ENCODE assay signal across 14 mouse cellular contexts in genomic region chr3:85991802-85992156, GRCm38 (mm10). TPM values are rescaled to one million over a fixed set of nuclear protein-coding genes. Genes with fewer than 3 reads are reported as not detected.
A peak's percentile ranks its signal among the peaks of the same experiment; 100 is the strongest.
DNase-seq lines count a peak whose midpoint lies in the region; ATAC-seq lines count a peak whose summit lies in the region.
"Had no signal": no experiment of that assay in that cellular context is flagged by ENCODE, and none has a peak within 500 bp of the region (broad histone marks: within the 10 kb centered on the region; RNA-seq: fewer than 3 reads in every experiment).

No protein-coding gene starts in this region.

- H3K27ac ChIP-seq in kidney, embryonic 16.5 days (ENCODE audit: low read length), result no peak overlapping the region
- peak overlapping the region; percentile 87 for H3K27ac ChIP-seq in liver, embryonic 11.5 days (ENCODE audit: low read depth, low read length)
- H3K27ac ChIP-seq: forebrain, embryonic 12.5 days; lung, embryonic 15.5 days had no signal

- H3K9ac ChIP-seq in kidney, embryonic 16.5 days (replicated peaks; ENCODE audit: low read length), result no peak overlapping the region
- peak overlapping the region; percentile 62 for H3K9ac ChIP-seq in liver, embryonic 11.5 days (ENCODE audit: low read depth, low read length)
- H3K9ac ChIP-seq: forebrain, embryonic 12.5 days; lung, embryonic 15.5 days had no signal

- no peak overlapping the region for H3K4me2 ChIP-seq in kidney, embryonic 16.5 days (replicated peaks; ENCODE audit: low read depth, low read length)
- H3K4me2 ChIP-seq in liver, embryonic 11.5 days, result peak overlapping the region; percentile 53
- H3K4me2 ChIP-seq: forebrain, embryonic 12.5 days; lung, embryonic 15.5 days had no signal

- peaks cover 10% of the 10 kb centered on the region for H3K36me3 ChIP-seq in kidney, embryonic 16.5 days (ENCODE audit: insufficient read depth, low read length)
- H3K36me3 ChIP-seq in liver, embryonic 11.5 days (ENCODE audit: control insufficient read depth, insufficient read depth, low read length), result no peaks in the 10 kb centered on the region
- H3K36me3 ChIP-seq: forebrain, embryonic 12.5 days; lung, embryonic 15.5 days had no signal

- H3K9me3 ChIP-seq in kidney, embryonic 16.5 days (ENCODE audit: low read length), result 0 out of 2 replicates have a peak, but pooled peaks cover 3% of the 10 kb centered on the region
- H3K9me3 ChIP-seq in liver, embryonic 11.5 days (ENCODE audit: control insufficient read depth, low read length), result no peaks in the 10 kb centered on the region
- H3K9me3 ChIP-seq: forebrain, embryonic 12.5 days; lung, embryonic 15.5 days had no signal

- 37% methylated on average over 5 of the region's 5 CpGs for WGBS in kidney, embryonic 16.5 days
- 43% methylated on average over 5 of the region's 5 CpGs for WGBS in liver, embryonic 11.5 days

- ATAC-seq in kidney, embryonic 16.5 days (ENCODE audit: low FRiP score, low TSS enrichment), result peak; percentile 57; the same call in 1 of the 2 replicates
- ATAC-seq in liver, embryonic 11.5 days (replicated peaks; ENCODE audit: low FRiP score), result peak; percentile 87
- no peak for ATAC-seq in activated CD4-positive, CD25-positive, alpha-beta regulatory T cell, adult 4 months
- ATAC-seq: midbrain, embryonic 16.5 days had no signal

- no peaks in the 10 kb centered on the region for H3K4me1 ChIP-seq in kidney, embryonic 16.5 days (ENCODE audit: insufficient read depth, low read length)
- H3K4me1 ChIP-seq in liver, embryonic 11.5 days (replicated peaks; ENCODE audit: control insufficient read depth, insufficient read depth, low read length), result peaks cover 30% of the 10 kb centered on the region

- no peak overlapping the region for H3K4me3 ChIP-seq in kidney, embryonic 16.5 days (ENCODE audit: low read length)
- H3K4me3 ChIP-seq in liver, embryonic 11.5 days (ENCODE audit: low read depth, low read length), result 0 out of 2 replicates have a peak overlapping the region, but pooled peaks have one; percentile 12
- H3K4me3 ChIP-seq: forebrain, embryonic 12.5 days; lung, embryonic 15.5 days had no signal

- DNase-seq in kidney, postnatal 14 days, result no peak
- peak; percentile 39 for DNase-seq in c-Kit-positive CD71-positive TER-119-negative erythroid progenitor cells, embryonic 14.5 days (ENCODE audit: low read depth)
- DNase-seq in liver, embryonic 11.5 days (ENCODE audit: low spot score), result peak; percentile 39
- DNase-seq in yolk sac, embryonic 10.5 days (ENCODE audit: low spot score), result peak; percentile 88
- no peak for DNase-seq in kidney, adult 18-20 months
- DNase-seq: heart, postnatal 4 days; kidney, adult 9 months; thymus, adult 18-20 months had no signal

- no peaks in the 10 kb centered on the region for H3K27me3 ChIP-seq in kidney, embryonic 16.5 days (ENCODE audit: insufficient read depth, low read length)
- H3K27me3 ChIP-seq in liver, embryonic 11.5 days (replicated peaks; ENCODE audit: control insufficient read depth, insufficient read depth, low read length), result no peaks in the 10 kb centered on the region
- H3K27me3 ChIP-seq: forebrain, embryonic 12.5 days; lung, embryonic 15.5 days had no signal

RNA-seq across cellular contexts. Expression of gene Prss48, which starts 10.5 kb away (rescaled TPM):
- 0.19 and 0.27 TPM in 2 replicates for polyA plus RNA-seq in kidney, embryonic 16.5 days (2015; fragmentation: Nextera tagmentation; extraction: Ambion mirVana)
- 0.30 TPM in 1 of 2 replicates, not detected in the other for polyA plus RNA-seq in liver, embryonic 11.5 days (2014; fragmentation: Nextera tagmentation; extraction: Ambion mirVana)
- not detected for polyA plus RNA-seq in activated CD4-positive, CD25-positive, alpha-beta regulatory T cell, adult 4 months (2017; shearing (Covaris generic))
- polyA plus RNA-seq: forebrain, embryonic 12.5 days; lung, embryonic 15.5 days; midbrain, embryonic 16.5 days; neural tube, embryonic 14.5 days had no signal

RNA-seq across cellular contexts. Expression of gene Sh3d19, which starts 20.9 kb away (rescaled TPM):
- 27.4 and 28.5 TPM in 2 replicates for polyA plus RNA-seq in kidney, embryonic 16.5 days (2015; fragmentation: Nextera tagmentation; extraction: Ambion mirVana)
- 17.9 and 20.7 TPM in 2 replicates for polyA plus RNA-seq in liver, embryonic 11.5 days (2014; fragmentation: Nextera tagmentation; extraction: Ambion mirVana)
- polyA plus RNA-seq in activated CD4-positive, CD25-positive, alpha-beta regulatory T cell, adult 4 months (2017; shearing (Covaris generic)), result 1 to 10 TPM; 1.5 to 2.8 TPM

Comparison
In these comparisons a context has a peak if more than half of its experiments do, and no peak if none do; other contexts are left out.
1. DNase-seq: peak in c-Kit-positive CD71-positive TER-119-negative erythroid progenitor cells, embryonic 14.5 days (single experiment), liver, embryonic 11.5 days (single experiment) and yolk sac, embryonic 10.5 days (single experiment); none in kidney, postnatal 14 days (single experiment) and kidney, adult 18-20 months (single experiment).